Mouse (Mus musculus) heart, adult 2 months (tissue): ENCODE measurements at regions not wholly inside any gene's neighbourhood (a gene's known extent, or its start where the extent isn't known, plus 50 kb on each side); places are given as distances from the start of the nearest gene placed in this dataset.
A peak's percentile ranks its signal among the peaks of the same experiment; 100 is the strongest.

ENCODE experiments used
- DNase-seq, 2 experiments: peaks; one replicate each; pipeline ENCODE4 v3.0.0; 2021
- H3K27ac ChIP-seq: fragments of 200-600 bp; 2 replicates; pipeline ENCODE4 v1.8.1; 2022
- H3K27me3 ChIP-seq: fragments of 200-500 bp; 2 replicates; pipeline ENCODE4 v1.6.1; 2012; ENCODE audit warnings: mild to moderate bottlenecking, low read length, inconsistent platforms, mixed read lengths; ENCODE audit not compliant: control insufficient read depth, insufficient read depth
- H3K36me3 ChIP-seq: fragments of 200-500 bp; 2 replicates; pipeline ENCODE4 v1.6.1; 2012; ENCODE audit warnings: low read length, inconsistent platforms; ENCODE audit not compliant: control insufficient read depth, insufficient read depth
- H3K4me1 ChIP-seq: fragments of 200-500 bp; 2 replicates; pipeline ENCODE4 v1.6.1; 2011; ENCODE audit warnings: low read length; ENCODE audit not compliant: control insufficient read depth, insufficient read depth
- H3K4me3 ChIP-seq: fragments of 200-600 bp; 2 replicates; pipeline ENCODE4 v1.8.1; 2022
- H3K79me2 ChIP-seq: fragments of 200-500 bp; replicated peaks from 2 replicates; pipeline ENCODE4 v1.6.1; 2012; ENCODE audit warnings: mild to moderate bottlenecking, inconsistent platforms, low read length, moderate library complexity, mixed read lengths; ENCODE audit not compliant: control insufficient read depth, insufficient read depth
- H3K9ac ChIP-seq: fragments of 200-500 bp; 2 replicates; pipeline ENCODE4 v1.6.1; 2012; ENCODE audit warnings: low read depth, mild to moderate bottlenecking, control low read depth, inconsistent platforms, low read length, mixed read lengths
- CTCF ChIP-seq: fragments of 200-600 bp; IDR thresholded peaks from 2 replicates; pipeline ENCODE4 v1.8.1; 2022; ENCODE audit warnings: antibody characterized with exemption, mild to moderate bottlenecking, moderate library complexity
- EP300 ChIP-seq: fragments of 200-500 bp; IDR thresholded peaks from 2 replicates; pipeline ENCODE4 v1.6.1; 2011; ENCODE audit warnings: low read depth, low read length, control low read depth; ENCODE audit not compliant: insufficient read depth
- POLR2A ChIP-seq: fragments of 200-500 bp; IDR thresholded peaks from 2 replicates; pipeline ENCODE4 v1.6.1; 2011; ENCODE audit warnings: mild to moderate bottlenecking, low read depth, low read length, control low read depth; ENCODE audit not compliant: insufficient read depth
- WGBS: fragments of 180-500 bp; shearing (Covaris S2); methylation state at CpG from one replicate; pipeline ENCODE4 v1.1.7; 2018; 5-methylcytosine and 5-hydroxymethylcytosine counted together
- intact Hi-C: fragments of 180-260 bp; cut with DNase I; formaldehyde crosslinking; loops from one replicate; pipeline ENCODE4 v1.15.1; 2025

DNA sequence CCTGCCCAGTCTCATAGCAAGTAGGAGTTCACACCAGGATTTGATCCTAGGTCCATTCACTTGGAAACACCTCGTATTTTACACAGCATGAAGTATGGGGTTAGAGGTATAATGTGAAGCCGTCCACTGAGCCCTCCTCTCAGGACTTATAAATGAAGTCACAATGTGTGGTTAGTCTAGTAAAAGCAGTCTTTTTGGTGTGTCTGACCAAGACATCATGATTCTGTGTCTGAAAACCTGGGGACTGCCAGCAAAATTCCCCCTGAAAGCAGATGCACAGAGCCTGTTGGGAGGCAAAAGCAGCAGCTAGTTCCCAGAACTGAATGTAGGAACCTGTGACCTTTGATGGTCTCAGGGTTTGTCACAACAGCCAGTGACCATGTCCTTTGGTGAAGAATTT lies 91.0 kb upstream of the Ccnd2 start:
- Histone ChIP-seq H3K4me3 (no peak overlapping the region), H3K4me1 (no peaks in the 10 kb centered on the region), H3K9ac (no peak overlapping the region), H3K27ac (no peak overlapping the region), H3K36me3 (no peaks in the 10 kb centered on the region), H3K79me2 (no peaks in the 10 kb centered on the region), H3K27me3 (no peaks in the 10 kb centered on the region)
- DNase-seq, result no peak
- WGBS, result 83% methylated on average over 2 of the region's 2 CpGs
- no peak for TF ChIP-seq CTCF
- no peak for TF ChIP-seq POLR2A
- TF ChIP-seq EP300, result no peak
- intact Hi-C loops, result no loop called here

DNA sequence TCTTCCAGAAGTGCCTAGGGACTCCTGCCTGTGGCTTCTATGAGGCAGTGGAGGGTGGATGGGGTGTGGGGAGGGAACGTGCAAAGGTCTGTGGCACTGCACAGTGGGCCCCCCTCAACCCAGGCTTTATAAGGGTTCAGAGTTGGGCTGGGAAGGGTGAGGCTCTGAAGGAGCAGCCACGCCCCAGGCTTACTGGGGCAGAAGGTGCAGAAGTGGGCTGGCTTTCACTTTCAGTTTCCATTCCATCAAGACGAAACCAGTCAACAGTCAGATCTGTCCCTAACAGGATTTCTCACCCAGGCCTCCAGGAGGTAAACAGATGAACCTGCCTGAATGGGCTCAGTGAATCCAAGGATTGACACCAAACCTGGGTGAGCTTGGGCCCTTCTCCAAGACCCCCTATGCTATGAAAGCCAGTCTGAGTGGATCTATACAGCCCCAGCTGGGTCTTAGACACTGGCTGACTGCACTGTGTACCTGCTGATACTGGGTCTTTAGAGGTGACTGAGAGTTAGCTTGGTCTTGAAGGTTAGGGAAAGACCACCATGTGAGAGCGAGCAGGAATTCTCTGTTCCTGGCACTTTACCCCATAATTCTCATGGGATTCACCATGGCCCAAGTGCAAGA lies 93.9 kb upstream of the Ccnd2 start:
- 71% methylated on average over 4 of the region's 4 CpGs for WGBS
- Histone ChIP-seq H3K27ac (peak overlapping the region; percentile 48), H3K9ac (no peak overlapping the region)

DNA sequence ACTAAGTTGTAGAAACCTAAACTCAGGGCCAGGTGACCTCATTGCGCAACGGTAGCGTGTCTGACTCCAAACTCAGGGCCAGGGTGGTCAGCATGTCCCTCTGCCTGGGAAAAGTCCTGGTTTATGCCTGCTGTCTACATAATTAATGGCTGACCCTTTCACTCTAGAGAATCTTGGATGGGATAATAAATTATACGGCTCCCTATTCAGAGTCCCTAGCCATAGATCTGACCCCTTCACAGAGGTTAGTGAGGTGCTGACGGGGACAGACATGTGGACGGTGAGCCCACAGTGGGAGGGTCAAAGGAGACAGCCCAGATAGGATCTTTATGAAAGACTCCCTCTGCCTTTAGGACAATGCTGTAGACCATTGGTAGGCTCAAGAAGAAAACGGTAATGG lies 94.7 kb upstream of the Ccnd2 start:
- Histone ChIP-seq H3K9ac (no peak overlapping the region), H3K27ac (no peak overlapping the region), H3K27me3 (no peaks in the 10 kb centered on the region), H3K79me2 (no peaks in the 10 kb centered on the region), H3K4me1 (no peaks in the 10 kb centered on the region), H3K4me3 (no peak overlapping the region), H3K36me3 (no peaks in the 10 kb centered on the region)
- WGBS, result 94% methylated on average over 7 of the region's 7 CpGs
- intact Hi-C loops, result no loop called here
- DNase-seq, result no peak
- TF ChIP-seq EP300 (no peak), CTCF (no peak), POLR2A (no peak)

More for the DNA sequence above, 93.9 kb upstream of the Ccnd2 start:
- Histone ChIP-seq H3K27me3 (no peaks in the 10 kb centered on the region), H3K79me2 (no peaks in the 10 kb centered on the region), H3K4me3 (peak overlapping the region; percentile 27; the same call in 1 of the 2 replicates), H3K4me1 (no peaks in the 10 kb centered on the region), H3K36me3 (no peaks in the 10 kb centered on the region)
- peak; percentile 29 to 56 for DNase-seq
- 0 out of 2 replicates have a peak, but pooled peaks have one; percentile 31 for TF ChIP-seq POLR2A
- TF ChIP-seq CTCF, result no peak
- TF ChIP-seq EP300, result no peak
- intact Hi-C loops, result no loop called here

DNA sequence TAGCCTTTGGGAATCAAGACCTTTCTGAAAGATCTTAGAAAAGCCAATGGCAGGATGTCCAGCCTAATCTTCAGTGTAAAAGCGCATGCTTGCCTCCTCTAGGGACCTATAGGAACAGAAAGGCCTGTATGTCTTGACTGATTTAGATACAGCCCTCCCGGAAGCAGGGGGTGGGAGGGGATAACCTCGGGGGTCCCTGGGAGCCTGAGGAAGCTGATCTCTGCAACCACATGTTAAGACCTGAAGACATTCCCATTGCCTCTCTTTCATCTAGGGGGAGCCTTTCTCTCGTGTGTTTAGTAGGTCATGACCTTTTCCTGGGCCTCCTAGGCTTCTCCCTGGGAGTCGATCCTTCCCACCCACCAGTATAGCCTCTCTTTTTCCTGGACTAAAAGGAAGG lies 95.3 kb upstream of the Ccnd2 start:
- 56% methylated on average over 5 of the region's 5 CpGs for WGBS
- Histone ChIP-seq H3K27ac (no peak overlapping the region), H3K27me3 (no peaks in the 10 kb centered on the region), H3K4me1 (no peaks in the 10 kb centered on the region), H3K79me2 (no peaks in the 10 kb centered on the region), H3K4me3 (no peak overlapping the region), H3K36me3 (no peaks in the 10 kb centered on the region), H3K9ac (no peak overlapping the region)
- intact Hi-C loops, result no loop called here
- DNase-seq, result no peak
- TF ChIP-seq EP300 (no peak), POLR2A (no peak), CTCF (no peak)

DNA sequence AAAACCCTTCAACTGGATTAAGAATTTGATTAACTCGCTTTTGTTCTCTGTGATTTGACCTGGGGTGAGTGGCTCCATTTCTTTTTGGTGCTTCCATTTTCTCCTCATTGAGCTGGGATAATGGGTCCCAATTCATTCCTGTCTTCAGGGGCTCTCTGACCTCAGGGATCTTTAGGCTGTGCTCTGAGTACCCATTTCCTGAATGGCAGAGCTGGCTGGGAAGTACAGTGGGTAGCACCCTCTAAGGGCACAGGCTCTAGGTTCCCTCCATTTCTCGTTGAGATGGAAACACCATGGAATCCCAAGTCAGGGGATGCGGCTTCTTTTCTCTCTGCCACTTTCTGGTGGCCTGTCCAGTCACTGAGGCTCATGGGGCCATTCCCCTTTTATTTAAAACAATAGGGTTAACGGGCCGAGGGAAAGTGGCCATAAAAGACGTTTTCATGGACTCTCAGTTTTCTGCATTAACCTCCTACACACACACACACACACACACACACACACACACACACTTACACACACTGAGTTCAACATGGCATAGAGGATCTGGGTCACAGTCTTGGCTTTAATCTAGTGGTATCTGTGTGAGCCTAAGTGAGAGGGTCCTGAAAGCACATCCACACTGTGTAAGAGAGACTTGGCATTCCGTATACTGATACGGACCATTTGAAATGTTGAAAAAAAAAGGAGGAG lies 98.3 kb upstream of the Ccnd2 start:
- DNase-seq, result no peak
- Histone ChIP-seq H3K79me2 (no peaks in the 10 kb centered on the region), H3K27me3 (no peaks in the 10 kb centered on the region), H3K4me3 (no peak overlapping the region), H3K36me3 (no peaks in the 10 kb centered on the region), H3K27ac (no peak overlapping the region), H3K4me1 (no peaks in the 10 kb centered on the region), H3K9ac (no peak overlapping the region)
- TF ChIP-seq CTCF, result no peak
- no peak for TF ChIP-seq POLR2A
- no peak for TF ChIP-seq EP300
- intact Hi-C loops, result no loop called here
- 82% methylated on average over 8 of the region's 8 CpGs for WGBS

DNA sequence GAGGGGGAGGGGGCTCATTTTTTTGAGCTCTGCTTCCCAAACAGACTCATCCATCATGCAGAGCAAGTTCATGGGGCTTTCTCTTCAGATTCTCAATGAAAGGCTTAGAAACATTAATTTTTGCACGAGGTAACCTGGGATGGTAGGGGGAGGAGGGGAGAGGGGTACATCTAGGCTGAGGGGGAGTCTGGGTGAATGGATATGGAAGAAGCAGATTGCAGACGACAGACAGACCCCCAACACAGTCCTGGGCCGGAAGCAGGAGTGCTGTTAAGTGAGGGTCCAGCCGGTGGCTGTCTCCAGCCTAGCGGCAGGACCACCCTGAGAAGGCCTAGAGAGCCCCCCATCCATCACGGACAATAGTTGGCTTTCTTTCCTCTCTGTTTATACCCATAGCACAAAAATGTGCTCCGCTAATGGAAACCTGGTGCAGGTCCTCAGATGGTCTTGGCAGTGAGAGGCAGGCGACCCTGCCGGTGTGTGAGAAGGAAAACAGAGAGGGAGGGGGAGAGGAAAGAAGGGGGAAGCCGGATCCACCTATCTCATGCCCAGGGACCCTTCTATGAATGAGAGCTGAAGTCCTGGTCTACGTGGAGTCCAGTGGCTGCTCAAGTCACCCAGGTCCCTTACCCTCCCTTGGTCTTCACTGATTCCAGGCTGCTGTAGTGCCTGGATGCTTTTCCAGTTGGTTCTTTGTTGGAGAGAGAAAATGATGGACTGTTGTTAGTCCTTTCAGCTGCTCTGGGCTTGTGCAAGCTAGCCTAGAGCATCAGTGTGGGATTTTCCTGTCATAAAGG lies 99.1 kb upstream of the Ccnd2 start:
- H3K27ac ChIP-seq, result no peak overlapping the region
- WGBS, result 51% methylated on average over 11 of the region's 11 CpGs
- intact Hi-C loops, result no loop called here

More for the DNA sequence above, 99.1 kb upstream of the Ccnd2 start:
- no peak for DNase-seq
- Histone ChIP-seq H3K4me1 (no peaks in the 10 kb centered on the region), H3K36me3 (no peaks in the 10 kb centered on the region), H3K4me3 (no peak overlapping the region), H3K27me3 (no peaks in the 10 kb centered on the region), H3K9ac (no peak overlapping the region), H3K79me2 (no peaks in the 10 kb centered on the region)
- TF ChIP-seq POLR2A, result no peak
